Mouse (Mus musculus) heart, postnatal 0 days (tissue): ENCODE measurements around the gene Mcrip1.
A peak's percentile ranks its signal among the peaks of the same experiment; 100 is the strongest.

ENCODE experiments used
- CTCF ChIP-seq: IDR thresholded peaks from 2 replicates; pipeline ENCODE4 v1.5.1; 2016; ENCODE audit warnings: antibody characterized with exemption, control low read depth, low read depth
- EP300 ChIP-seq: IDR thresholded peaks from 2 replicates; pipeline ENCODE4 v1.6.1; 2016; ENCODE audit warnings: antibody characterized with exemption, low read depth

DNA sequence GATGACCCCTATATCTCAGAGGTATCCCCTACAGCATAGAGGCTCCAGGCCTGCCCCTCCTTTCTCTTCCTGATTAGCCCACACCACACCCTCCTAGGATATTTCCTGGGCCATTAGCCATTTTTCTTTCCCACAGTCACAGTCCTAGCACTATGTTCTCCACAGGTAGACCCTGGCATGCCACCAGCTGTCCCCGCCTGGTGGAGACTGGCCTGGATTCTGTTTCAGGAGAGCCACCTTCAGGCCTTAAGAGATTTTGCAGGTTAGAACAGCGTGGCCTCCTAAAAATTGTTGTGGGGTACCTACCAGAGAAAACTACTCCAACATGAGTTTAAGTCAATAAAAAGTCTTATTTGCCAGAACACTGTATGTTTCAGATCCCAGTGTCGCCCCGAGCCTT is 42.6 kb downstream of the Mcrip1 start:
- TF ChIP-seq CTCF: peak; percentile 48
- no peak for TF ChIP-seq EP300
